Comparison of ENCODE assay signal across 20 mouse cellular contexts in genomic region chr9:51714326-51714725, GRCm38 (mm10). TPM values are rescaled to one million over a fixed set of nuclear protein-coding genes. Genes with fewer than 3 reads are reported as not detected.
DNase-seq lines count a peak whose midpoint lies in the region; TF ChIP-seq lines count a peak whose summit lies in the region.
"Had no signal": no experiment of that assay in that cellular context is flagged by ENCODE, and none has a peak within 500 bp of the region (broad histone marks: within the 10 kb centered on the region; RNA-seq: fewer than 3 reads in every experiment).

No protein-coding gene starts in this region.

- peak; percentile 74 to 75 for DNase-seq in cerebellum, postnatal 14 days
- no peak for DNase-seq in cerebellum, postnatal 4 days (ENCODE audit: low spot score in 2 of 2)
- no peak for DNase-seq in layer of hippocampus, adult 2 months (ENCODE audit: low spot score in 2 of 2)
- no peak for DNase-seq in layer of hippocampus, adult 8-10 months (ENCODE audit: low spot score in 2 of 2)
- DNase-seq in layer of hippocampus, postnatal 14 days (ENCODE audit: low spot score in 2 of 2): peak; percentile 29 to 53
- DNase-seq in layer of hippocampus, adult 9-10 months (ENCODE audit: low spot score): no peak
- DNase-seq: adrenal gland, adult 2 months; adrenal gland, postnatal 10 days; adrenal gland, postnatal 25 days; cerebellum, adult 11 months; cerebellum, adult 2 months; cerebellum, adult 9-10 months; embryo, embryonic 11 days had no signal

- peak overlapping the region; percentile 28; the same call in 1 of the 2 replicates for H3K27ac ChIP-seq in layer of hippocampus, adult 2 months
- H3K27ac ChIP-seq: embryonic facial prominence, embryonic 13.5 days; embryonic facial prominence, embryonic 15.5 days; forebrain, embryonic 10.5 days; forebrain, embryonic 12.5 days had no signal

- TF ChIP-seq CTCF in layer of hippocampus, adult 2 months (conservative IDR thresholded peaks at IDR 0.05): no peak

- H3K4me3 ChIP-seq in layer of hippocampus, adult 2 months: no peak overlapping the region
- H3K4me3 ChIP-seq: embryonic facial prominence, embryonic 13.5 days; embryonic facial prominence, embryonic 15.5 days; erythroblast, embryonic 14.5 days; forebrain, embryonic 10.5 days; forebrain, embryonic 12.5 days had no signal

RNA-seq across cellular contexts. Expression of gene Arhgap20, which starts 50.8 kb away (rescaled TPM):
- 10 to 100 TPM; 62.9 to 66.6 TPM for total RNA-seq in layer of hippocampus, adult 2 months (2021)
- total RNA-seq in layer of hippocampus, adult 8-10 months (2022): 10 to 100 TPM; 54.0 to 68.6 (median 63.4) TPM
- total RNA-seq in layer of hippocampus, postnatal 14 days (2021): 10 to 100 TPM; 41.7 to 48.3 TPM
- total RNA-seq: common myeloid progenitor, adult 5-6 weeks; MEL had no signal

Comparison
In these comparisons a context has a peak if more than half of its experiments do, and no peak if none do; other contexts are left out.
1. DNase-seq: peak in cerebellum, postnatal 14 days (2 of 2) and layer of hippocampus, postnatal 14 days (2 of 2); none in cerebellum, postnatal 4 days (0 of 2), layer of hippocampus, adult 2 months (0 of 2), layer of hippocampus, adult 8-10 months (0 of 2) and layer of hippocampus, adult 9-10 months (single experiment).